Mouse (Mus musculus) activated CD4-positive, CD25-positive, alpha-beta regulatory T cell, adult 4 months (primary cell): Measurements from ENCODE around the gene Pkp1. TPM values are rescaled to one million over a fixed set of nuclear protein-coding genes. Genes with fewer than 3 reads are reported as not detected.

Experiments
- ATAC-seq: one replicate; pipeline ENCODE4 v1.8.0; 2017
- polyA plus RNA-seq, 2 experiments: library from polyadenylated mRNA; unstranded; fragments of 100-300 nt; shearing (Covaris generic); gene quantifications; one replicate each; pipeline ENCODE4 v1.2.1; 2017

Gene Pkp1
- polyA plus RNA-seq, 2 experiments from 2014 or later = not detected

DNA sequence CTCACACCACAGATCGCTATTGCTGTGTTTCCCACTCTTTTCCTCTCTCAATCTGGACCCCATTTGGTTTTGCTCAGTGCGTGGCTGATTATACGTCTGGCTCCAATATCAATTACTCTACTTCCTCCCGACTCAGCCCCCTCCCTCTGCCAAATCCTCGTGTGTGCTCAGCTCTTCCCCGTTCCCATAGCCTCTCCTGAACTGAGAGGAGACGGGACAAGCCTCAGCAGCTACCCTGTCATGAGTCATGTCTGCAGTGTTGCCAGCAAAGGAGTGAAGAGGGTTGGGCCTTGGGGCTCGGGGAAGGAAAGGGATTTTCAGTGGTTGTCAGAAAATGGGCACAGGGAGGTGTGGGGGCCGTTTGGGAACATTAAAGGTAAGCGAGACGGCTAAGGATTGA is 12.3 kb downstream of the Pkp1 start:
- no peak for ATAC-seq

GRCm38 (mm10) chr1:135899991-135900515 is 19.0 kb downstream of the Pkp1 start:
- ATAC-seq = no peak

DNA sequence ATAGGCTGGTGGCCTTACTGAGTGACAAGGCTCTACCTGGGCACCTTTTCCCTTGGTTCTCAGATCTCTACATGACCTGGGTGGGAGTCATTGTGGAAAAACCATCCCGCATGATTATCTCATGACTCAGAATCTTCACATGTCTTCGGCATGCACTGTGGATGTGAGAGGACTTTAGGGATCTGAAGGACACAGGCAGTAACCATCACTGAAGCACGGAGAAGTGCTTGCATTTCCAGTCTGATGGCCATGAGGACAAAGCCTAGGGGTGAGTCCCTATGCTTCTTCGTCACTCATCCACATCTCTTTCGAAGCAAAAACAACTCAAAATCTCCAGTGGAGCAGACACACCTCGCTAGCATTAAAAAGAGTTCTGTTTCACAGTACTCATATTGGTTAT is 19.7 kb downstream of the Pkp1 start:
- ATAC-seq = no peak

DNA sequence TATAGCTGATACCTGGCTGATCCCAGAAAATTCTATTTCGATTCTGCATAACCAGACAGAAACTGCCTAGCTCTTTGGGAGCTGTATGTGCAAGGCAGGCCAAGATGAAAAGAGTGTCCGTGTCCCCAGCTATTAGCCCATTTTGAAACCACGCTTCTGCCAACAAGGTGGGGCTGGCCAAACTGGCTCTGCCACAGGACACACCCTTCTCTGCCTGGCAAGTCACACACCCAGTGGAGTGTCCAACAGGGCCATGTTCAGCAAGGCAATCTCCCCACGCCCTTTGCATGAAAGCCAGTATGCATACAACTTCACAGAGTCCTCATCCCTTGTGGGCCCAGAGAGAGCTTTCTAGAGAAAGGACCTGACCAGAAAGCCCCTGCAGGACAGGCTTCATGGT is 23.6 kb downstream of the Pkp1 start:
- ATAC-seq = no peak

GRCm38 (mm10) chr1:135893377-135893776 is 25.6 kb downstream of the Pkp1 start:
- ATAC-seq = no peak

DNA sequence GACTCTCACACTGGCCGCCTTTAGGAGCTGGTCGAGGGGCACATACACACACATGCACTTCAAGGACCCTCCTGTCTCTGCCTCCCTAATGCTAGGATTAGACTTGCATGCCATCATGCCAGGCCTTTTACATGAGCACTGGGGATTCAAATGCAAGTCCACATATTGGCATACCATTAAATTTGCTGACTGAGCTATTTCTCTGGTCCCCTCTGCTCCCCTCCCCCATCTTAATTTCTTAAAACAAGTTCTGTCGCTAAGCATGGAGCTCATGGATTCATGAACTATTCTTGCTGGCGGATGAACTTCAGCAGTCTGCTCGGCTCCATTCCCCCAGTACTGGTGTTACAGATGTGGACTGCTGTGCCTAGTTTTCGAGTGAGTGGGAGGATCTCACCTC is 26.2 kb downstream of the Pkp1 start:
- no peak for ATAC-seq

DNA sequence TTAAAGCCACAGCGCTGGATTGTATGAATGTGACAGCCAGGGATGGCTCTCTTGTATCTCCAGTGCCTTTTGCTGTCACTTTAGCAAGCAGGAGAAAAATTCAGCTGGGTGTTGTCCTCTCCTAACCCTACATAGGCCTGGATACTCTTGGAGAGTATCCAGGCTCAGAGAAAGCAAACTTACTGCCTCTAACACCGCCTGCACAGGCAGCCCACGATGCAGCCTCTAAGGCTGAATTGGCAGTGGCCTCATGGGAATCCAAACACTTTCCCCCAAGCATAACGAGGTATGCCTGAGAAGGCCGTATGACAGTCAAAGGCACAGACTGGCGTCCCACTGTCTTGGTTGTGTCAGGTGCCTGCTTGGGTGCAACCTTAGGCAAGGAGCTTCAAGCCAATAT is 26.8 kb downstream of the Pkp1 start:
- no peak for ATAC-seq

- ATAC-seq = no peak
Measured at GRCm38 (mm10) chr1:135891424-135892216, 27.4 kb downstream of the Pkp1 start.

DNA sequence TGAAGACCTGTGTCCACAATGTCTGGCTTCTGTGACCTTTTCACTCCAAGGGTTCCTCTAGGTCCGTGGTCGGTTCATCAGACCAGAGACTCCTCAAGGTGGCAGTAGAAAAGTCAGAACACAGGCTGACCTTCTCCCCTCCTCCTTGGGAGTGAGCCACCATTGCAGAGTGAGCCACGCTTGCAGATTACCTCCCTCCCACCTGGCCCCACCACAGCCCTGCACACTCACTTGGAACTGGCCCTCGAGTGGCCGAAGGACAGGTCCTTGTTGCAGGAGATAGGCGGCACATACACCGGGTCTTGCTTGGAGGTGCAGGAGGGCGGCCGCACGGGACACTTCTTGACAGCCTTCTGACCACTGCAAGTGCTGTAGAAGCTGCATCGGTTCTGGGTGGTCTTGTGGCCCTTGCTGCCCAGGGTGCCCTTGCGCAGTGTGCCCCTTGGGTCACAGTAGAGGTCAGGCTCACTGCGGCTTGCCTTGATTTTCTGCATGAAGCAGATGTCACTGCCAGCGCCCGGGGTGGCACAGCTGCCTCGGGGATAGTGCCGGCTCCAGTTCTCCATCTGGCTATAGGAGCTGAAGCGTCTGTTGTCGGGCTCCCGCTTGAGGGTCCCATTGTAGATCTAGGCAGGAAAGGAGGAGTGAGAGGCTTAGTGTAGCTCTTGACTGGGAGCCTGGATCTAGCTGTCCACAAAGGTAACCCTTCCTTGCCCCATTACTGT is 29.4 kb downstream of the Pkp1 start:
- no peak for ATAC-seq

DNA sequence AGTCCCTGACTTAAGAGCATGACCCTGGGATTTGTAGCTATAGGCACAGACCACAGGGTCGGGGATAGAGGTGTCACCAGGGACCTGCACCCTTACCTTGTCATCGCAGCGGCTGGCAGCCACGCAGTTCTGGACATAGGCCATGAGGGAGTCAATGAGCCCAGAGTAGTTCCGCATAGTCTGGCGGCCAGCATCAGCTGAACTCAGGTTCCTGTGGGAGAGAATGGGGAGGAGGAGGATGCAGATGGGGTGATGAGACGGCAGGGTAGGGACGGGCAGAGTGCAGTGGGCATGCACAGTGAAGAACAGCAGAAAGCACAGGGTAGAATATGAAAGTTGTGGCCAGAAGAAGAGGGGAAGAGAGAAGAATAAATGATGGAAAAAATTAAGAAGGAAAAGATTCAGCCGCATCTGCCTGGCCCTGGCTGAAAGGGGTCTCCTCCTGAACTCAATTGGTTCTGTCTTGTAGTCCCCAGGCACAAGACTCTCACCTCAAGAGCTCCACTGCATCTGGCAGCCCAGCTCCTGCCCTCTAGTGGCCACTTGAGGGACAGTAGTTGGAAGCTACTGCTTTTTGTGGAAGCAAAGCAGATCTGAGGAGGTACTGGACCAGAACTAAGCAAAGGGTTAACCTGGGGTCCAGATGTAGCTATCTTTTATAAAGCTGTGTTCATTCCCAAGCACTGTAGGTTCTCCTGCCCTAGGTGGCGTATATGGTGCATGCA is 36.5 kb downstream of the Pkp1 start:
- ATAC-seq = no peak

GRCm38 (mm10) chr1:135877248-135877647 is 41.8 kb downstream of the Pkp1 start:
- ATAC-seq = no peak

GRCm38 (mm10) chr1:135872991-135873390 is 46.0 kb downstream of the Pkp1 start:
- no peak for ATAC-seq

DNA sequence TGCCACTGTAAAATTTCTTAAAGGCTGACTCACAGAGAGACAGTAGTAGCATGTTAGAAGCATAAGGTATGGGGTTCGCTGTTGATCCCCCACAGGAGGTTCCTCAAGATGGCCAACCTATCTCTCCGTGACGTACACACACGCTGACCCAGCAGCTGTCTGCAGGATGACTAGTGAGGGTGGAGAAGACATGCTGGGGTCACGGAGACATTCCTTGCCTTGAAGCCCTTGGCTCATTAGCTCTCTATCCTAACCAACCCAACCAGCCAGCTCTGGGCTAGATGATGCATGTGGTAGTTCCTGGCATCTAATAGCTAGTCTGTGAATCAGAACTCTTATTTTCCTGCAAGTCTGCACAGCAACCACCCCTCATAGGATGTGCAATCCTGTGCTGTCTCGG is 50.4 kb downstream of the Pkp1 start:
- no peak for ATAC-seq

GRCm38 (mm10) chr1:135865518-135866194 is 53.4 kb downstream of the Pkp1 start:
- peak; percentile 36 for ATAC-seq

DNA sequence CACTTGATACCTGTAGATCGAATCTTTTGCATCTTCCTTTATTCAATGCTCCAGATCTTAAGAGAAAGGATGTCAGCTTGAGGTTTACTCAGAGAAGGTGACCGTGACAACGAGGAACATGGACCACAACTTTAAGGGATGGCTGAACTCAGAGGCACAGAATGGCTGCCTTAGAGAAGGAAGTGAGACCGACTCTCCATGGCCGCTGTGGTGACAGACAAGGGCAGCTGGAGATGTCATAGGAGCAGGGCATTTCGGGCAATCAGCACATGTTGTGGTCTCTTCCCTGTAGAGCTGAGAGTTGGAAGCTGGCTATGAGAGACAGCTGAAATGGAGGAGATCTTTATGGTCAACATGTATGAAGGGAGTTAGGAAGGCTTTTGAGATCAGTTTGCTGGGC is 54.2 kb downstream of the Pkp1 start:
- ATAC-seq = no peak

- ATAC-seq = no peak
Measured at GRCm38 (mm10) chr1:135863786-135864335, 55.1 kb downstream of the Pkp1 start.

DNA sequence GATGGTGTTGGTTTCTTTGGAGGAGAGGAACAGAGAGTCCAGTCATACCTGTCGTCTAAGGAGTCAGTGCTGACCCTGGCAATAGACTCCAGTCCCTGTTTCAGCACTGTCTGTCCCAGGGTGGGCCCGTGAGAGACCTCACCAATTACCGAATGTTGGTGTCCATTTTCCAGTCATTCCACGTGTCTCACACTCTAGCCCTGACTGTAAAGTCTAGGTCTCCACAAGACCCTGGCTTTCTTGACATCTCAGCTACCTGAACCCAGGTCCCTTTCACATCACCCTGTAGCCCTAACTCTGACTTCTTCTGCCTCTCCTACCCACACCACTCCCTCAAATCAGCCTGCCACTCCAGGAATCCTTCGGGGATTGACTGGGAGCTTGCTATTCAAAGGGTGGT is 56.4 kb downstream of the Pkp1 start:
- ATAC-seq = no peak

DNA sequence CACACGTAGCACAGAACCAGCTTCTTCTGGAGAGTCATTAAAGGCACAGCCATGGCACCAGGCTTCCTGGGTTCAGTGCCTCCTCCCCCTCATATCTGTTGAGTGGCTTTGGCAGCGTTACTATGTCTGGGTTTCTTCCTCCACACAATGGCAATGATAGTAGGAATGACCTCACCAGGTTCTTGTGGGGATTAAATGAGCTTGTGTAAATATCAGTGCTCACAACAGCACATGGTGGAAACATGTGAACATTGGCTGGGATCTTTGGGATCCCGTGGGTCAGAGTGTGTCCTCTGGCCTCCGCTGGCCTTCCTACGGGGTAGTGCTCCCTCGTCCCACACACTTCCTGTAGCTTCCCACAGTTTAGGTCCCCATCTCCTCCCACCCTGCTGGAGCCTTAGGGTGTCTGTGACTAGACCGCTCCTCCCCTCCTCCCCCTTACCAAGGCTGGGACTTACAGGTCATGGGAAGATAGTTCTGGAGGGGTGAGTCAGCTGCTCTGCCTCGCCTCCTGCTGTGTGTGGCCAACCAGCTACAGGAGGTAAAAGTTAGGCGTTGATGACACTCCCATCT is 56.9 kb downstream of the Pkp1 start:
- no peak for ATAC-seq

DNA sequence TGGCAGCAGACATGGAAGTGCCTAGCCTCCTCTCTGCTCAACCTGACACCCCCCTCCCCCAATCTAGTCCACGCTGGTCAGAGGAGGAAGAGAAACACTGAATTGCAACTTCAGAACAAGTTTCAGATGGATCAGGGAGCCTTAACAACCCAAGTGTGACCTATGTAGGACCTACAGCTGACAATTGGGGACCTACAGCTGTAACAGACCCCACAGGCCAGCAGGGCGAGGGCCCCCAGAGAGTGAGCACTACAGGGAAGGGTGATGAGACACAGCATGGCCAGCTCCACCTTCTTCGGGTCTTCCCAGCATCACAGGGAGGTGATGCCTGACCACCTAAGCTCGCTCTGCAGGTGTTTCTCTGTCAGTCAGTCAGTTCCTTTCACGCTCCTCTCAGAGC is 57.9 kb downstream of the Pkp1 start:
- no peak for ATAC-seq

GRCm38 (mm10) chr1:135858533-135858932 is 60.5 kb downstream of the Pkp1 start:
- ATAC-seq = no peak

DNA sequence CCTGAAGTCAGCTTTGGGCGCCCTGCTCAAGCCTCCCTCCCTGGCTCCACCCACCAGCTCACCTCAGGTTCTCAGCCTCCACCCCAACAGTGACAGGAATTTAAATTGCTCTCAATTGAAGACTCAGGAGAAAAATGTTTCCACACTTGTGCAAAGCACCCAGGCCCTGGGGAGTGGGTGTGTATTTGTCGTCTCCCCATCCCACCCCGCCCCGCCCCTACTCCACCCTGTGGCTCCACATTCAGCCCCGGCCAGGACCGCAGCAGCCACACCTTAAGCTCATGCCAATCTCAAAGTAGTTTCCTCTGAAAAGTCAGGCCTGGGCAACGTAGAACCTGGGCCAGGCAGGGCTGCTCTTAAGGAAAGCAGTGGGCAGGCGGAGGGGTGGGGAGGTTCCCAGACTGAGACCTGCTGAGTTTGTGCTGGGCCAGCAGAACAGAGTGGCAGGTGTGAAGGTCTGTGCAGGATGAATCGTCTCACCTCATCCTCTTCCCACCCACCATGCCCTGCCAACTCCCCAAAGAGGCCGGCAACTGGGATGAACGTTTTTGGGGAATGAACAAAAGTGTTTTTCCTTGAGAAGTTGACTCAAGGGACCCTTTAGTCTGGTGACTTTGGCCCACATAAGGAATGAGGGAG is 61.8 kb downstream of the Pkp1 start:
- ATAC-seq = no peak

- ATAC-seq = no peak
Measured at GRCm38 (mm10) chr1:135856070-135856469, 62.9 kb downstream of the Pkp1 start.
